Mouse (Mus musculus): ENCODE results near the gene Daam1. TPM values are rescaled to one million over a fixed set of nuclear protein-coding genes. Genes with fewer than 3 reads are reported as not detected.

Daam1 gene
- polyA plus RNA-seq, 1 experiment from 2014 or later: 19.9 TPM

GRCm38 (mm10) chr12:71864544-71864897 is 33.6 kb downstream of the Daam1 start:
- H3K9me3 ChIP-seq (ENCODE audit: control insufficient read depth, low read length): no peaks in the 10 kb centered on the region
- no peaks in the 10 kb centered on the region for H3K36me3 ChIP-seq (ENCODE audit: control insufficient read depth, insufficient read depth, low read length)
- no peak overlapping the region for H3K9ac ChIP-seq (ENCODE audit: low read length)
- H3K4me2 ChIP-seq: no peak overlapping the region
- H3K4me3 ChIP-seq (ENCODE audit: low read depth, low read length): no peak overlapping the region
- no peaks in the 10 kb centered on the region for H3K27me3 ChIP-seq (ENCODE audit: control insufficient read depth, insufficient read depth, low read length)
- no peak overlapping the region for H3K27ac ChIP-seq (ENCODE audit: low read depth, low read length)
- no peak for DNase-seq (ENCODE audit: low spot score, missing footprints)
- 28% methylated on average over 3 of the region's 3 CpGs for WGBS
- no peaks in the 10 kb centered on the region; the same call in 1 of the 2 replicates for H3K4me1 ChIP-seq (ENCODE audit: control insufficient read depth, insufficient read depth, low read length)
- no peak for ATAC-seq (ENCODE audit: low FRiP score)

GRCm38 (mm10) chr12:71865937-71866336 is 35.1 kb downstream of the Daam1 start:
- WGBS: 91% methylated on average over 3 of the region's 3 CpGs
- ATAC-seq (ENCODE audit: low FRiP score) (no peak), DNase-seq (ENCODE audit: low spot score, missing footprints) (no peak)
- H3K9me3 ChIP-seq (ENCODE audit: control insufficient read depth, low read length): no peaks in the 10 kb centered on the region
- no peak overlapping the region for H3K9ac ChIP-seq (ENCODE audit: low read length)
- H3K4me3 ChIP-seq (ENCODE audit: low read depth, low read length): no peak overlapping the region
- H3K4me2 ChIP-seq: no peak overlapping the region
- H3K27me3 ChIP-seq (ENCODE audit: control insufficient read depth, insufficient read depth, low read length): no peaks in the 10 kb centered on the region
- no peaks in the 10 kb centered on the region for H3K36me3 ChIP-seq (ENCODE audit: control insufficient read depth, insufficient read depth, low read length)
- no peaks in the 10 kb centered on the region; the same call in 1 of the 2 replicates for H3K4me1 ChIP-seq (ENCODE audit: control insufficient read depth, insufficient read depth, low read length)
- no peak overlapping the region for H3K27ac ChIP-seq (ENCODE audit: low read depth, low read length)

- Histone ChIP-seq H3K9ac (ENCODE audit: low read length) (no peak overlapping the region), H3K27ac (ENCODE audit: low read depth, low read length) (no peak overlapping the region), H3K27me3 (ENCODE audit: control insufficient read depth, insufficient read depth, low read length) (no peaks in the 10 kb centered on the region), H3K4me2 (no peak overlapping the region), H3K4me1 (ENCODE audit: control insufficient read depth, insufficient read depth, low read length) (no peaks in the 10 kb centered on the region; the same call in 1 of the 2 replicates), H3K9me3 (ENCODE audit: control insufficient read depth, low read length) (no peaks in the 10 kb centered on the region), H3K4me3 (ENCODE audit: low read depth, low read length) (no peak overlapping the region), H3K36me3 (ENCODE audit: control insufficient read depth, insufficient read depth, low read length) (no peaks in the 10 kb centered on the region)
- ATAC-seq (ENCODE audit: low FRiP score) (no peak), DNase-seq (ENCODE audit: low spot score, missing footprints) (no peak)
- WGBS: 89% methylated on average over 9 of the region's 9 CpGs
Observed at GRCm38 (mm10) chr12:71867345-71868240, 36.7 kb downstream of the Daam1 start.

GRCm38 (mm10) chr12:71870644-71871043 is 39.8 kb downstream of the Daam1 start:
- no peak overlapping the region for H3K9ac ChIP-seq (ENCODE audit: low read length)
- no peaks in the 10 kb centered on the region for H3K36me3 ChIP-seq (ENCODE audit: control insufficient read depth, insufficient read depth, low read length)
- no peaks in the 10 kb centered on the region for H3K27me3 ChIP-seq (ENCODE audit: control insufficient read depth, insufficient read depth, low read length)
- no peak overlapping the region for H3K4me2 ChIP-seq
- H3K4me3 ChIP-seq (ENCODE audit: low read depth, low read length): no peak overlapping the region
- no peak overlapping the region for H3K27ac ChIP-seq (ENCODE audit: low read depth, low read length)
- ATAC-seq (ENCODE audit: low FRiP score) (no peak), DNase-seq (ENCODE audit: low spot score, missing footprints) (no peak)
- no peaks in the 10 kb centered on the region for H3K9me3 ChIP-seq (ENCODE audit: control insufficient read depth, low read length)
- WGBS: 92% methylated on average over 6 of the region's 6 CpGs
- no peaks in the 10 kb centered on the region for H3K4me1 ChIP-seq (ENCODE audit: control insufficient read depth, insufficient read depth, low read length)

GRCm38 (mm10) chr12:71872330-71872729 is 41.5 kb downstream of the Daam1 start:
- no peak for DNase-seq (ENCODE audit: low spot score, missing footprints)
- Histone ChIP-seq H3K4me2 (no peak overlapping the region), H3K9ac (ENCODE audit: low read length) (no peak overlapping the region), H3K9me3 (ENCODE audit: control insufficient read depth, low read length) (no peaks in the 10 kb centered on the region), H3K4me3 (ENCODE audit: low read depth, low read length) (no peak overlapping the region), H3K36me3 (ENCODE audit: control insufficient read depth, insufficient read depth, low read length) (no peaks in the 10 kb centered on the region), H3K4me1 (ENCODE audit: control insufficient read depth, insufficient read depth, low read length) (no peaks in the 10 kb centered on the region), H3K27me3 (ENCODE audit: control insufficient read depth, insufficient read depth, low read length) (no peaks in the 10 kb centered on the region), H3K27ac (ENCODE audit: low read depth, low read length) (no peak overlapping the region)
- ATAC-seq (ENCODE audit: low FRiP score): no peak
- 86% methylated on average over 4 of the region's 4 CpGs for WGBS

DNA sequence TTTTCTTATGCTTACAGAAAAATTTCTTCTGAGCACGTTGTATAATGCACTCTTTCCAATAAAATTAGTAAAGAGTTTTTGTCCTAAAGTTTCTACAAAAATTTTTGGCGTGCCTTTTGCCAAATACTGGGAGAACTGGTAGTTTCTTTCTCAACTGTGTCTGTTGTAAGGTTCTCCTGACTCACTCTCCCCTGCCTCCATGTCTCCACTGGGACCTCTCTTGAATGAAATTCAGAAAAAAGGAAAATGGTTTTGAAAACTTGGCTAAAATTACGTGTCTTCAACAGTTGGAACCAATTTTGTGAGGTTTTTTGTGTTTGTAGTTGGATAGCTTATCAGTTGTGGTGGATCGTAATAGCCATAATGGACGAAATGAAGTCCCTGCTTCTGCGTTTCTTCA is 43.7 kb downstream of the Daam1 start:
- Histone ChIP-seq H3K4me3 (ENCODE audit: low read depth, low read length) (no peak overlapping the region), H3K9me3 (ENCODE audit: control insufficient read depth, low read length) (no peaks in the 10 kb centered on the region), H3K27ac (ENCODE audit: low read depth, low read length) (no peak overlapping the region), H3K36me3 (ENCODE audit: control insufficient read depth, insufficient read depth, low read length) (no peaks in the 10 kb centered on the region), H3K4me2 (no peak overlapping the region), H3K27me3 (ENCODE audit: control insufficient read depth, insufficient read depth, low read length) (no peaks in the 10 kb centered on the region), H3K4me1 (ENCODE audit: control insufficient read depth, insufficient read depth, low read length) (peaks cover 3% of the 10 kb centered on the region; the same call in 1 of the 2 replicates), H3K9ac (ENCODE audit: low read length) (no peak overlapping the region)
- WGBS: 92% methylated on average over 6 of the region's 6 CpGs
- DNase-seq (ENCODE audit: low spot score, missing footprints): no peak
- ATAC-seq (ENCODE audit: low FRiP score): no peak

- no peak overlapping the region for H3K27ac ChIP-seq (ENCODE audit: low read depth, low read length)
Observed at GRCm38 (mm10) chr12:71874984-71875383, 44.1 kb downstream of the Daam1 start.

GRCm38 (mm10) chr12:71875761-71876489 is 45.0 kb downstream of the Daam1 start:
- peaks cover 3% of the 10 kb centered on the region; the same call in 1 of the 2 replicates for H3K4me1 ChIP-seq (ENCODE audit: control insufficient read depth, insufficient read depth, low read length)
- no peak overlapping the region for H3K4me3 ChIP-seq (ENCODE audit: low read depth, low read length)
- ATAC-seq (ENCODE audit: low FRiP score): no peak
- H3K9me3 ChIP-seq (ENCODE audit: control insufficient read depth, low read length): no peaks in the 10 kb centered on the region
- H3K27ac ChIP-seq (ENCODE audit: low read depth, low read length): no peak overlapping the region
- WGBS: 74% methylated on average over 7 of the region's 7 CpGs
- no peaks in the 10 kb centered on the region for H3K27me3 ChIP-seq (ENCODE audit: control insufficient read depth, insufficient read depth, low read length)
- no peak overlapping the region for H3K9ac ChIP-seq (ENCODE audit: low read length)
- no peak for DNase-seq (ENCODE audit: low spot score, missing footprints)
- H3K4me2 ChIP-seq: no peak overlapping the region
- H3K36me3 ChIP-seq (ENCODE audit: control insufficient read depth, insufficient read depth, low read length): no peaks in the 10 kb centered on the region

More at GRCm38 (mm10) chr12:71874984-71875383, 44.1 kb downstream of the Daam1 start:
- Histone ChIP-seq H3K4me1 (ENCODE audit: control insufficient read depth, insufficient read depth, low read length) (peaks cover 3% of the 10 kb centered on the region; the same call in 1 of the 2 replicates), H3K36me3 (ENCODE audit: control insufficient read depth, insufficient read depth, low read length) (no peaks in the 10 kb centered on the region), H3K4me2 (no peak overlapping the region), H3K4me3 (ENCODE audit: low read depth, low read length) (no peak overlapping the region), H3K9me3 (ENCODE audit: control insufficient read depth, low read length) (no peaks in the 10 kb centered on the region), H3K9ac (ENCODE audit: low read length) (no peak overlapping the region), H3K27me3 (ENCODE audit: control insufficient read depth, insufficient read depth, low read length) (no peaks in the 10 kb centered on the region)
- DNase-seq (ENCODE audit: low spot score, missing footprints): no peak
- ATAC-seq (ENCODE audit: low FRiP score): no peak
- WGBS: 86% methylated on average over 3 of the region's 3 CpGs

GRCm38 (mm10) chr12:71880987-71881386 is 50.1 kb downstream of the Daam1 start:
- H3K4me2 ChIP-seq: no peak overlapping the region
- H3K4me3 ChIP-seq (ENCODE audit: low read depth, low read length): no peak overlapping the region
- 88% methylated on average over 5 of the region's 5 CpGs for WGBS
- ATAC-seq (ENCODE audit: low FRiP score): no peak
- peaks cover 6% of the 10 kb centered on the region; the same call in 1 of the 2 replicates for H3K4me1 ChIP-seq (ENCODE audit: control insufficient read depth, insufficient read depth, low read length)
- no peak overlapping the region for H3K9ac ChIP-seq (ENCODE audit: low read length)
- no peaks in the 10 kb centered on the region for H3K27me3 ChIP-seq (ENCODE audit: control insufficient read depth, insufficient read depth, low read length)
- H3K36me3 ChIP-seq (ENCODE audit: control insufficient read depth, insufficient read depth, low read length): no peaks in the 10 kb centered on the region
- H3K27ac ChIP-seq (ENCODE audit: low read depth, low read length): no peak overlapping the region
- no peak for DNase-seq (ENCODE audit: low spot score, missing footprints)
- no peaks in the 10 kb centered on the region for H3K9me3 ChIP-seq (ENCODE audit: control insufficient read depth, low read length)

Measured in midbrain, embryonic 11.5 days (tissue).